In the genomic region with DNA sequence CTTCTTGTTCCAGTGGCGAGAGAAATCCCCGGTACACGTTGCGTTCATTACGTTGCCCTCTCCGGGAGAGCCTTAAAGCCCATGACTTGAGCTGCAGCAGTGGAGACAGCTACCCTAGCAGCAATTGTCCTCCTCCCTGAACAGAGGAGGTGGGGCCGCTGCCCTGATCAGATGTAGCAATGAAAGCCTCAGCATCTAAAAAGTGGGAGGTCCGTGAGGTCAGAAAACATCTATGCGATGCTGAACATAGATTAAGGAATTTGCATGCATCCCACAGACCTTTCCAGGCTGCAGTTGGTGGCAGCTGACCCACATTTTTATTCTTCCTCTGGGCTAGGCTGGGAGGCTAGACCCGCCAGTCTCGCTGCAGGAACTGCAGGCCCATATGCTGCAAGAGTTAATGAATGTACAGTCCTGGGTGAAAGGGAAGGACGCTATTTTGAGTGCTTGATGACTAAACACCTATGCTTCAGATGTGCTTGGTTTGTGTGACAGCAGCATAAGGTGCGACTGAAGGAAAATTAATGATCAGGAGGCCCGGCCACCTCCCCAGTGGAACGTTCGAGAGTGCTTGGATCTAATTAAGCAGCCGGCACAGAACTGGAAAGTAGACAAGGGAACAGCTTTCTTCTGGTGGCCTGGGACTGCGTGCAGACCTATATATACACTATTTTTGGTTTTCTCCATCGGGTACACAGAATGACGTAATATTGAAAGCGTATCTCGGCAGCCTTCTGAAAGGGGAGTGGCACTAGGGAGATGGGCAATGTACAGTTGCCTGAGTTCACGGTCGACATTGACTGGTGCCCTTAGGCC, we compare ENCODE assay signal across 10 mouse cellular contexts.
DNase-seq lines count a peak whose midpoint lies in the region; ATAC-seq lines count a peak whose summit lies in the region.
"Had no signal": no experiment of that assay in that cellular context is flagged by ENCODE, and none has a peak within 500 bp of the region (broad histone marks: within the 10 kb centered on the region; RNA-seq: fewer than 3 reads in every experiment).

No protein-coding gene starts in this region.

- WGBS in heart, embryonic 10.5 days: 84% methylated on average over 24 of the region's 24 CpGs
- 44% methylated on average over 24 of the region's 24 CpGs for WGBS in hindbrain, embryonic 14.5 days

- H3K27me3 ChIP-seq in heart, embryonic 10.5 days (ENCODE audit: insufficient read depth, poor library complexity, severe bottlenecking): no peaks in the 10 kb centered on the region
- H3K27me3 ChIP-seq in hindbrain, embryonic 14.5 days (ENCODE audit: control insufficient read depth, insufficient read depth, low read length): no peaks in the 10 kb centered on the region
- H3K27me3 ChIP-seq: neural tube, embryonic 12.5 days had no signal

- no peaks in the 10 kb centered on the region for H3K9me3 ChIP-seq in heart, embryonic 10.5 days
- H3K9me3 ChIP-seq in hindbrain, embryonic 14.5 days (ENCODE audit: control insufficient read depth, low read length): no peaks in the 10 kb centered on the region
- H3K9me3 ChIP-seq: neural tube, embryonic 12.5 days had no signal

- peak; percentile 68 for DNase-seq in heart, embryonic 10.5 days (ENCODE audit: low spot score)
- no peak for DNase-seq in heart, postnatal 36 days
- DNase-seq in Muller cell, postnatal 12 days (ENCODE audit: inconsistent ontology term): peak; percentile 51
- peak; percentile 56 to 62 for DNase-seq in cerebellum, postnatal 36 days
- no peak for DNase-seq in hindbrain, embryonic 14.5 days (ENCODE audit: low spot score)
- no peak for DNase-seq in right cerebral cortex, postnatal 4 days
- DNase-seq in urinary bladder, postnatal 10 days (ENCODE audit: low spot score): no peak
- no peak for DNase-seq in ovary, postnatal 36 days (ENCODE audit: low spot score)
- DNase-seq: kidney, postnatal 14 days had no signal

- H3K27ac ChIP-seq in heart, embryonic 10.5 days: peak overlapping the region; percentile 47; the same call in 1 of the 2 replicates
- no peak overlapping the region for H3K27ac ChIP-seq in hindbrain, embryonic 14.5 days
- H3K27ac ChIP-seq: neural tube, embryonic 12.5 days had no signal

- intact Hi-C loops in heart, postnatal 36 days (cut with DNase I): no loop called here

- peak; percentile 34; the same call in 1 of the 2 replicates for ATAC-seq in hindbrain, embryonic 14.5 days (ENCODE audit: low FRiP score)

- peaks cover 2% of the 10 kb centered on the region for H3K36me3 ChIP-seq in heart, embryonic 10.5 days
- H3K36me3 ChIP-seq in hindbrain, embryonic 14.5 days (replicated peaks; ENCODE audit: control insufficient read depth, insufficient read depth): no peaks in the 10 kb centered on the region
- H3K36me3 ChIP-seq: neural tube, embryonic 12.5 days had no signal

- H3K9ac ChIP-seq in hindbrain, embryonic 14.5 days: no peak overlapping the region
- H3K9ac ChIP-seq: neural tube, embryonic 12.5 days had no signal

- H3K4me1 ChIP-seq in heart, embryonic 10.5 days: peaks cover 50% of the 10 kb centered on the region
- peaks cover 16% of the 10 kb centered on the region for H3K4me1 ChIP-seq in hindbrain, embryonic 14.5 days (replicated peaks; ENCODE audit: control insufficient read depth, insufficient read depth, low read length)

- H3K4me2 ChIP-seq in hindbrain, embryonic 14.5 days (replicated peaks): no peak overlapping the region
- H3K4me2 ChIP-seq: neural tube, embryonic 12.5 days had no signal

- no peak overlapping the region for H3K4me3 ChIP-seq in heart, embryonic 10.5 days
- H3K4me3 ChIP-seq in hindbrain, embryonic 14.5 days (replicated peaks; ENCODE audit: low read length): no peak overlapping the region
- H3K4me3 ChIP-seq: neural tube, embryonic 12.5 days had no signal

Comparison
In these comparisons a context has a peak if more than half of its experiments do, and no peak if none do; other contexts are left out.
1. DNase-seq: peak in heart, embryonic 10.5 days (single experiment), Muller cell, postnatal 12 days (single experiment) and cerebellum, postnatal 36 days (2 of 2); none in heart, postnatal 36 days (0 of 2), hindbrain, embryonic 14.5 days (single experiment), right cerebral cortex, postnatal 4 days (single experiment), urinary bladder, postnatal 10 days (single experiment) and ovary, postnatal 36 days (single experiment).